Mouse (Mus musculus): ENCODE results near the gene Mrpl53.

The Mrpl53 gene

DNA sequence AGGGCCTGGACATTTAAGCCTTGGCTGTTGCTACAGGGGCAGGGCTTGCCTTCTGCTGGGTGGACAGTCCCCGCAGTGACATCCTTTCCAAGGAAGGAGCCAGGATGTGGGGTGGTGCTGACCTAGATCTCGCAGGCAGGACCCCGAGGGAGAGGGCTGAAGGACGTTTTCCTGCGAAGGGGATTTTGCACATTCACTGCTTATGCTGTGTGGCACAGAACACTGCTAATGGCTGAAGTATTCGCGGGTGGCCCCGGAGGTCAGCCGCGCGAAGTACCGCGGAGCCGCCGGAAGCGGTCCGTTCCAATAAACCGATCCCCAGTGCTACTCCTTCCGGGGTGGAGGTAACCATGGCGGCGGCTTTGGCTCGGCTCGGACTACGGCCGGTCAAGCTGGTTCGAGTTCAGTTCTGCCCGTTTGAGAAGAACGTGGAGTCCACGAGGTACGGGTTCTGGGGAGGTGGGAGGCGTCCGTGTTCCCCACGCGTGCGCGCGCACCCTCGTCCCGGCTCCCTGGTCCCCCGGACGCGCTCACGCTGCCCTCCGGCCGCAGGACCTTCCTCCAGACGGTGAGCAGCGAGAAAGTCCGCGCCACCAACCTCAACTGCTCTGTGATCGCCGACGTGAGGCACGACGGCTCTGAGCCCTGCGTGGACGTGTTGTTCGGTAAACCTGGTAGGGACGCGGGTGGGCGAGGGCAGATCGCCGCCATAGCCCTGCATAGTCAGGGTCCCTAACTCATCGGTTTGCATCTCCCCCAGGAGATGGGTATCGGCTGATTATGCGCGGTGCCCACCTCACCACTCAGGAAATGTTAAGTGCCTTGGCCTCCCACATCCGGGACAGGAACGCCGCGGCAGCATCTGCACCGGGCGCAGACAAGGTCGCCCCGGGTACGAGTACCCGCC, at the start of gene Mrpl53:
TSS of gene Mrpl53 (plus strand) at position 279 of the 907 bp plus-strand sequence.
- DNase-seq (ENCODE audit: low read depth, low spot score): peak; percentile 64

DNA sequence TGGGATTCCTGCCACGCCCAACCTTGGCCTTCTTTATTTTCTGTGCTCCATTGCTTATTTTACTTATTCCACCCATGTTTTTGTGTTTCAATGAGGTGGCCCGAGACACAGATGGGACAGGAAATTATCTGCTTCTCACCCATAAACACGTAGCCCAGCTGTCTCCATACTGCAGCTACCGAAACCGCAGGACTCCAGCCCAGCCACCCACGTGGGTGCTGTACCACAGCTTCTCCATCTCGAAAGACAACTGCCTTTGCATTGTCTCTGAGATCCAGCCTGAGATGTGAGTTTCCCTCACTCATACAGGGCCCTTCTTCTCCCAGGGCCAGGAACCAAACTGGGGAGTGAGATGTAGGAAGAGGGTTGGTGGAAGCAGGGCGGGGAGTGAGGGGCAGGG, 42.8 kb upstream of the Mrpl53 start:
- DNase-seq (ENCODE audit: low read depth, low spot score): no peak

DNA sequence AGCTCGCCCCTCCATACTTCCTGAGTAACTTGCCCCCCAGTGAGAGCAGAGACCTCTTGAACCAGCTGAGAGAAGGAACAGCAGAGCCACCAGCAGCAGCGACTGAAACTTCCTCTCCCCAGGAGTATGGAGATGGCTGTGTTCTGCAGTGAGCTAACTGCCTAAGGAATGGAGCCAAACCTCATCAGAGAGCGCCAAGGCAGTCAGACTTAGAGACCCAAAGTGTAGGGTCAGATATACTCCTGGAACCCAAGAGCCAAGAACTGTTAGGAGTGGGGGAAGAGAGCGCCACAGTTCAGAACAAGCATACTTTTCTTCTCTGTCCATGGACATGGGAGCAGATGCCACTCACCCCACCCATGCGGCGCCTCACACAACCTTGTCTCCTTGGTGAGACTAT, 42.4 kb upstream of the Mrpl53 start:
- peak; percentile 57 for DNase-seq (ENCODE audit: low read depth, low spot score)

DNA sequence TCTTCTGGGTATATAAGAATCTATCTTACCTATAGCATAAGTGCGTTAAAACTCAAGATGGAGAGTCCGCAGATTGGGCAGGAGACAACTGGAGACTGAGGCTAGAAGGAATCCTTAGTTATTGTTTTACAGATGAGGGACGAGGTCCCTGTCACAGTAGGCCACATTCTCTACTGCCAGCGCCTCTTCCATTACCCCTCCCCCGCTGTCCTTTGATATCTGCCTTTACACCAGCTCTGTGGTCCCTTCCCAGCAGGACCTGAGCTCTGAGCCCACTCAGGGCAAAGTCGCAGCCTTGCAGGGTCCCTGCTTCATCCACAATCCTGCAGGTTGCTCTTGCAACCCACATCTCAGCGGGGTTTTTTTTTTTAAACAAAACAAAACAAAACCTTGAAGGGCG, 40.6 kb upstream of the Mrpl53 start:
- peak; percentile 58 for DNase-seq (ENCODE audit: low read depth, low spot score)

DNA sequence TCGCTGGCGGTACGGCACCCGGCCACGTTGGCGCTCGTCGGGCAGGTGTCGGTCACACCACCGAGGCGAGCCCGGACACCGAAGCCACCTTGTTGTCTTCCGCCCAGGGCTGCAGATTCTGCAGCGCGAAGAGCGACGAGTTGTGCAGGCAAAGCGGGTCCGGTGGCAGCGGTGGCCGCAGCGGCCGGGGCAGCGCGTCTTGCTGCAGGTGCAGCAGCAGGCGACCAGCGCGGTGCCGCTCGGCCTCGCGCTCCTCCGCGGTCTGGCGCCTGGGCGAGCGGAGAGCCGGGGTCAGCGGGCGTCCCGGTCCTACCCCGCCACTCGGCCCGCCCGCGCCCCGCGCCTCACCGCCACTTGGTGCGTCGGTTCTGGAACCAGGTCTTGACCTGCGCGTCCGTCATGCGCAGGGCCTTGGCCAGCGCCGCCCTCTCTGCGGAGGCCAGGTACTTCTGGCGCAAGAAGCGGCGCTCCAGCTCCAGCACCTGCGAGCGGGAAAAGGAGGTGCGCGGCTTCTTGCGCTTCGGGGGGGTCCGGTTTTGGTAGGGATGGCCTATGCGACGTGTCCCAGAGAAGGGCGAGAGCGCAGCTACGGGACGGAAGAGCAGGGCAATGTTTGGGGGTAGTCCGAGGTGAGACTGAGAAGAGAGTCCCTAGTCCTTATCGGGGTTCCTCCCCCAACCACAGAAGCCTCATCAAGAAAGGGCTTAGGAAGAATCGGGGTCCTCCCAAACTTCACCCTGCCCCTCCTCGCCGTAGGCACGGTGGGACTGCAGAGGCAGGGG, 39.9 kb upstream of the Mrpl53 start:
- DNase-seq (ENCODE audit: low read depth, low spot score): no peak

DNA sequence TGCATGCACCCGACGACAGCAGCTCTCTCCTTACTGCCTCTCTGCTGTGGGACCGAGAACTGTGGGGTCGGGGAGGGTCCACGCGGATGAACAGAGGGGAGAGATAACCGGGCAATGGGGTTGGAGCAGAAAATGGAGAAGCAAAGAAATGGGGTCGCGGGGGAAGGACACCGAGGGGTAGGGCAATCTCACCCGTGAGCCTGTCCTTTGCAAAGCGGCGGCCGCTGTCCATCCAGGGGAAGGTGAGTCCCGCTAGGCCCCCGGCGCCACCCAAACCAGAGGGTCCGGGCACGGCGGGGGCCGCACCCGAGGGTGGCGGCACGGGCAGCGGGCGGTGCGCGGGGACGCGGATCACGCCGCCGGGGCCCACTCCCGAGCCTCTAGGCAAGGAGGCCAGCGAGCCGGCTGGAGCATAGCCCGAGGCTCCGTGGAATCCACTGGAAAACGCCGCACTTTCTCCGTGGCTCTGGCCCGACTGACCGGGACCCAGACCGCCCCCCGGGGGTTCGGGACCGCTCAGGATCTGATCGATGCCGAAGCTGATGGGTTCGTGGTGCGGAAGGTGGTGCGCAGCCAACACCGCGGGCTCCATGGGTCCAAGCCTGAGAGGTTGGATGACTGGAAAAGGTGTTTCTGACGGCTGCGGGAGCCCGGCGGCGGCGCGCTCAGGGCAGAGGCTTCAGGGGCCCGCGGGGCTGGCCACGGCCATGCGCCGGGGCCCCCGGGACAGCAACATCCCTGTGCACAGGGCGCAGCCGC, 39.2 kb upstream of the Mrpl53 start:
- no peak for DNase-seq (ENCODE audit: low read depth, low spot score)

DNA sequence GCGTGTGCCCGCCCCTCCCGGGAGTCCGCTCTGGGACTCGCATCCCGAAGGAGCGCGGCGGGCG, 38.8 kb upstream of the Mrpl53 start, which contains the start of gene Tlx2:
TSS of gene Tlx2 (minus strand) at position 47 of the 64 bp plus-strand sequence.
- no peak for DNase-seq (ENCODE audit: low read depth, low spot score)

DNA sequence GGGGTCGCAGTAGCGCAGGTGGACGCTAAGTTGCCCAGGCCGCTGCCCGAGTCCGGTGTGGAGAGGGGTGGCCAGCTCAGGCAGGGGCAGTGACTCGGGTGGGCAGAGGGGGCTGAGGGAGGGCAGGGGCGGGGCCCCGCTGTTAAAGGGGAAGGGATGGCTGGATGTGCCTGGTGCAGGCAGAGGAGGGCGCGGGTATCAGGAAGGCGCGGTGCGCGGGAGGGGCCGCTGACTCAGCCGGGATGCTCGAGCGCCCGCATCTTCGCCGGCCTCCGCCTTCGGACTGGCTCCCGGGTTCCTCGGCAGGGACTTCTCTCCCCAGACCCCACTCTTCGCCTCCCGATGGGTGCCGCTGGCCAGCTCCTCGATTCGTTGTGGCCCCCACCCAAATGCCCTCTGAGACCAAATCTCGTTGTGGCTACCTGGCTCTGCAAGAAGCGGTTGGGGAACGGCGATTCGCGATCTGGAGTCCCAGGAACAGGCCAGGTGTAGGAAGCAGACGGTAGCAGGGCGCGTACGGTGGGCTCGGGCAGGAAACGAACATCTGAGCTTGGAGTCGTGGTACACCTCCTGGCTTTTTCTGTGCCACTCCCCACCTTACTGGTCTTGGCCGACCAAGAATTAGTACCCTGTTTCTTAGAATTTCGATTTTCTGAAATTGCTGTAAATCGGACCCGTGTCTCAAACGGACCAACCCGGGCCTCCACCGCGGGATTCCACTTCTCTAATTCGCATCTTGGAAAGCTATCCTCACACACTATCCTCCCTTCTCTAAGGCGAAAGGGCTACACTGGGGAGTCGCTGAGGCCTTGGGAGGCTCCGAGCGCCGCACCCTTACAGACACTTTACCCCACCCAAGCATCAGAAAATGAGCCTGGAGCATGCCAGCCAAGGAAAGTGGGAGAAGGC, 38.3 kb upstream of the Mrpl53 start:
- peak; percentile 82 for DNase-seq (ENCODE audit: low read depth, low spot score)

DNA sequence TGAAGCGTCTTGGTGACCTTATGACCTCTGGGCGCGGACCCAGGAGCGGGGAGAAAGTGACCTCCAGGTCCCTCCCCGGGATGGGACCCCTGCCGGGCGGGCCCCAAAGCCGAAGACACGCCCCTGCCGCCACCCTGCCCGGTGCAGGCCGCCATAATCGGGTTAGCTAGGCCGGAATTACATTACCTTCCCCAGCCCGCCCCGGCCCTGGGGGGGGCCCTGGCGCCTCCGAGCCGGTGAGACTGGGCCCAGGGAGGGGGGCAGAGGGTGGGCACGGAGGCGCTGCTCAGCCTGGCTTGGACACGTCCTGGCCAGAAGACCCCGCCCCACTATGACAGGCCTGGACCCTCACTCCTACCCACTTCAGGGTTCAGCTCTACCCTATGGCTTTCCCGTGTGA, 37.6 kb upstream of the Mrpl53 start:
- DNase-seq (ENCODE audit: low read depth, low spot score): peak; percentile 41

DNA sequence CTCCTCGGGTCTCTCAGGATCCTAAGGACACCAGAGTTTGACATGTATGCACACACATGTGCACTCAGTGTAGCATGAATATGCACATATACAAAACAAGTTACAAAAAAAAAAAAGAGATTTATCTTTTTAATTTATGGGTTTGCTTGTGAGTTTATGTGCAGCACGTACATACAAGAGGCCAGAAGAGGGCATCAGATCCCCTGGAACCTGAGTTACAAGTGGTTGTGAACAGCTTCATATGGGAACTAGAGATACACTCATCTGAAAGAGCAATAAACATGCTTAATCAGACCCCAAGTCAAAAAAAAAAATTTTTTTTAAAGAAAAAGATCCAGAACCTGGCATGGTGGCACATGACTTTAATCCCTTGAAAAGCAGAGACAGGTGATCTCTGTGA, 33.9 kb upstream of the Mrpl53 start:
- peak; percentile 49 for DNase-seq (ENCODE audit: low read depth, low spot score)

DNA sequence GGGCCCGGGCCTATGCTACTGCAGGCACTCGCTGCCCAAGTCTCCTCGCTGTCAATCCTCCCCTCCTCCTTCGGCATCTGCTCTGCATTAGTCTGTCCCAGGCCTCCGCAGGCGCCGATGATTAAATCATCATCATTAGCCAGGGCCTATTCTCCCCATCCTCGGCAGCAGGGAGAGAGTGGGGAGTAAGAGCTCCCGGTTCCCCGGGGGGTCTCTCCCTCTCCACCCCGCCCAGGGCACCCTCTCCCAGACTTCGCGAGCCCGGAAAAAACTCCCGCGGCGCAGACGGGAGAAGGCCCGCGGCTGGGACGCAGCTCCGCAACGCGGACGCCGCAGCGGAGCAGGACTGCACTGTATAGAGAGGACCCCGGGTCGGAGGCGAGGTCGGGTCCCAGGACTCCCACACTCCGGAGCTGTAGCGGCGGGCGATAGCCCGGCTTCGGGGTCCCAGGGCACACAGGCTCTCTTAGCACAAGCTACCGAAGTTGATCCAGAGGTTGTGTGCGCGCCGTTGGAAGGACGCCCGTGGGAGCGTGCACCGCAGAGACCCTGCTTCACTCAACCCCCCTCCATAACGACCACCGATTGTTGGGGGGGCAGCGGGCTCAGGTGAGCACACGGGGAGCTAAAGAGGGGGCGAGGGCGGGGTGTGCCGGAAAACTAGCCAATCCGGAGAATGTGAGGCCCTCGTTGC, 31.1 kb upstream of the Mrpl53 start, which contains the start of gene Pcgf1:
TSS of gene Pcgf1 (plus strand) at position 240 of the 694 bp plus-strand sequence.
- peak; percentile 36 for DNase-seq (ENCODE audit: low read depth, low spot score)

DNA sequence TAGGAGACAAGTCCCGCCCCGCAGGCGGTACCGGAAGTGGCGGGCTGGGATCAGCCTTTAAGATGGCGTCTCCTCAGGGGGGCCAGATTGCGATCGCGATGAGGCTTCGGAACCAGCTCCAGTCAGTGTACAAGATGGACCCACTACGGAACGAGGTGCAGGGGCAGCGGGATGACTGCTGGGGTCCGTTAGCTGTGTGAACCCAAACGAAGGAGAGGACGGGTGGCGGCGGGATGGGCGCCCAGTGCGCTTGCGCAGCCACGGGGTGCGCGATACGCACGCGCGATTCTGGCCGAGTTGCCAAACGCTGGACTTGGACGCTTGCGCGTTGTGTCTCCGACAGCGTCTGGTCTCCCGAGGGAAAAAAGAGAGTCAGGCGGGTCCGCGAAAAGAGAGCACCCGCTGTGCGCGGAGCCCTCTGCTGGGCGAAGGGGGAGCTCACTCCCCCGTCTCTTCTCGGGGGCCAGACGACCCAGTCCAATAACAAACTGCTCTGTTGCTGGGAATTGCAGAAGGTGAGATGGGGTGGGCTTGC, 30.4 kb upstream of the Mrpl53 start:
- DNase-seq (ENCODE audit: low read depth, low spot score): peak; percentile 98

DNA sequence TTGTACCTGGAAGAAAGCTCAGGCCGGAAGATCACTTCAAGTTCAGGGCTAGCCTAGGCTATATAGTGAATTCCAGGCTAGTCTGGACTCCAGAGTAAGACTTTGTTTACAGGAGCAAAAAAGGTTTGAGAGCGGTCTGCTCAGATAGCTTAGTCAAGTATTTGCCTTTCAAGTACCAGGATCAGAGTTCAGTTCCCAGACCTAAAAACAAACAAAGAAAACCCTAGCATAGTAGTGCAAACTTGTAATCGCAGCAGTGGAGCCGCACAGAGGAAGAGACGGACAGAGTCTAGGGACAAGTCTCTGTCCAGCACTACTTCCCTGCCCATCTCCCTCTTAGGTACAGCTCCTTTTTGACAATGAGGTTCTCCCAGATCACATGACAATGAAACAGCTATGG, 28.6 kb upstream of the Mrpl53 start:
- DNase-seq (ENCODE audit: low read depth, low spot score): no peak

DNA sequence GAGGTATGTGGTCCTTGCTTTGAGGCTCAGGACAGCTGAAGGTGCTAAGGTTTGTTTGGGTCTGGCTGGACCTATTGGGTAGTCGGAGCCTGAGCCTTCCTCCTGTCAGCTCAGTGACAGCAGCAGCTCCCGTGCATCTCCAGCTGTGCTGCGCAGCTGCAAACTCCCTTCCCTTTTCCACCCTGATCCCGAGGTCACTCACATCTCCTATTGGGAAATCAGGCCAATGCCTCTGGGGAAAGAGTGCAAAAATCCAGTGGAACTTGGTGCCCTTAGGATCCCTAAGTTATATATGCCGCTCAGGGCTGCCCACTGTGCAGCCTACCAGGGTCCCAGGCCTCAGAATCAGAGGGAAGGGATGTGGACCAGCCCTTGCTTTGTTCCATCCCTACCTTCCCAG, 25.3 kb upstream of the Mrpl53 start:
- no peak for DNase-seq (ENCODE audit: low read depth, low spot score)

DNA sequence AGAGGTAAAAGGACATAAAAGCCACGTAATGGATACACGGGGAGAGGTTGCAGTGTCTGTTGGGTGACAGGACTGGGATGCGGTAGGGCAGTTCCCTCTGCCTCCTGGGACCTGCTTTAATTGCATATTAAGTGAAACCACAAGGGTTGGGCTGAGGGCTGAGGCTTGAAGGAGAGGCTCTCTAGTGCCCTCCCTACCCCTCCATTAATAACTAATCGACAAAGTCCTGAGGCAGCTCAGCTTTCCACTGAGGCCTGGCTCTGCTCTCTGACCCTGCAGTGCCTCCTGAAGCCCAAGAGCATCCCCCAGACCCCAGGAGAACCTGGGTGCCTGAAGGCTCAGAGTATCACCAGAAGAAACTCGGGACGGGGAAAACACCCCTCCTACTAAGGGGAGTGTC, 24.4 kb upstream of the Mrpl53 start:
- no peak for DNase-seq (ENCODE audit: low read depth, low spot score)

DNA sequence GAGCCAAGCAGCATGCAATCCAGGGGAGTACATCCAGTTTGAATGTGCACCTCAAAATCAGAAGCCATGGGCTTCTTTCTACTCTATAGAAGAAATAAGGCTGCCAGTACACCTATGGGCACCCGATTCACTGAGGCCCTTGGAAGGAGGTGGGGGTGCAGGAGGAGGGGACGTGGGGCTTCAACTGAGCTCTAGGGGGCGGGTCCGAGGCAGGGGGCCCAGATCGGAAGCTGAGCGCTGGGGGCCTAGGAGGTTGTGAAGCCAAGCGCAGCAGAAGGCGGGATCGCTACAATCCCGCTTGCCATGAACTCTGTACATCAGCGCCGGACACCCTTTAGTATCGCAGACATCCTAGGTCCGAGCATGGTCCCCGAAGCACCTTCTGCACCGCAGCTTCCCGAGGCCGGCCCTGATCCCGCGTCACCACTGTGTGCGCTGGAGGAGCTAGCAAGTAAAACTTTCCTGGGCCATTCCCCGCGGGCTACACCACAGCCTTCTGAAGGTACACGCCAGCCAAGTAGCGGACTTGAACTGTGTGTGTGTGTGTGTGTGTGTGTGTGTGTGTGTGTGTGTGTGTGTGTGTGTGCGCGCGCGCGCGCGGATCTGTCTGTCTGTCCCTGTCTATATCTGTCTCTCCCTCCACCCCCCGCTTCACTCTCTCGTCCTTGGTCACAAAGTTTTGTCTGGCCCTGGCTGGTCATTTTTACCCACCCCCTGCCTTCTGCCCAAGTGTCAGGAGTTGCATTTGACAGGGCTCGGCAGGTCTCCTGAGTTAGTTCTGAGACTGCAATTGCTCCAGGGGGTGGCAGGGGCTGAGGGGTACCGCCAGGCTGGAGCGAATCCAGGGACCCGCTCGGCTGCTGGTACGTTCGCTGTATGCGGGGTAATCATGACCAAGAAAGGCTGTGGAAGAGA, 22.5 kb upstream of the Mrpl53 start, which contains the start of gene Lbx2:
TSS of gene Lbx2 (plus strand) at position 247 of the 915 bp plus-strand sequence.
- DNase-seq (ENCODE audit: low read depth, low spot score): no peak

DNA sequence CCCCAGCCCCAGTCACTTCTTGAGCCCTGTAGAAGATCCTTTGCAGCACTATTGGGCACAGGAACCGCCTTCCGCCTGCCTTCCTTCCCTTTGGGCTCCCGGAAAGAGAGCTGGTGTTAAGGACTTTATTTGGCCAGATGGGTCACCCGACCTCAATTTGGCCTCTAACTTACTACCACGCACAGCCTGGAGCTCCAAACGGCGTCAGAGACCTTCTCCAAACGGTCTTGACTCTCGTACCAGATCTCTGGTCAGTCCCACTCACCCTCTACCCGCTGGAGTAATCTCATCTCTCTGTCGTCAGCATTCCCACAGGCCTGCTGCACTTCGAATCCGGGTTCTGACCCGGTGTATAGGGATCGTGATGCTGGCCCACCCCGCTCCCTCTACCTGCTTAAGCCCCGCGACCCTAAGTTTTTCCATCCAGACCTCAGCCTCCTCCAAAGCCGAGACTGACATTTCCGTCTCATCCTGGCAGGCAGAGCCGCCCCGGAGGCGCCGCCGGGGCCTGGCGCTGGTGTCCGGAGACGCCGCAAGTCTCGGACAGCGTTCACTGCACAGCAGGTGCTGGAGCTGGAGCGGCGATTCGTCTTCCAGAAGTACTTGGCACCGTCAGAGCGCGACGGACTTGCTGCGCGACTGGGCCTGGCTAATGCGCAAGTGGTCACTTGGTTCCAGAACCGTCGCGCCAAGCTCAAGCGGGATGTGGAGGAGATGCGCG, 21.5 kb upstream of the Mrpl53 start:
- no peak for DNase-seq (ENCODE audit: low read depth, low spot score)

DNA sequence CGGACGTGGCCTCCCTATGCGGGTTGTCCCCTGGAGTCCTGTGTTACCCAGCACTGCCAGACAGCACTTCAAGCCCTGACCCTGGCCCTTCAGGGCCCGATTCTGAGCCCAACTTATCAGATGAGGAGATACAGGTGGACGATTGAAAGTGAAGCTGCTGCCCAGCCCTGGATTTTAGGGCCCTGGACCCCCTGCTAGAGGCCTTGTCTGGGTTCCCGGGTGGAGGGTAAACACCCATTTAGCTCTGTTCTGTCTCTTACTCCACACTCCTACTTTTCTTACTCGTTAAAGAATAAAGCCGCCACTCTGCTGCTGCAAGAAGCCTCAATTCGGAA, 20.9 kb upstream of the Mrpl53 start:
- DNase-seq (ENCODE audit: low read depth, low spot score): no peak
